Mouse (Mus musculus): Measurements from ENCODE around the gene Mpnd.

DNA sequence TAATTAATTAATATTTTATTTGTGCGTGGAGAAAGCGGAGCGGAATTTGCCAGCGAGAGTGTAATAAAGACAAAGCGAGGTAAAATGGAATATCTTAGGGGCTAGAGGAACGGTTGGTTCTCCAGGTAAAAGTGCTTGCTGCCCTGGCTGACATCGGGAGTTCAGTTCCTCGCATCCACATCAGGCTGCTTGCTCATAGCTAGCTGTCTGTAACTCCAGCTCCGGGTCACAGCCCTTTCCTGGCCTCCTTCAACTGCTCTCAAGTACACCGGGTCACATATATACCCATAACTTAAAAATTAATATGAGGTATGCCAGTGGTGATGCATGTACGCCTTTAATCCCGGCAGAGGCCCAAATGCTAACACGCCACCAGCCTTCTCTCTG is 31.4 kb downstream of the Mpnd start:
- TF ChIP-seq POLR2A (IDR thresholded peaks at IDR 0.05; ENCODE audit: extremely low read depth, insufficient read depth, low read length): no peak
- no peak for TF ChIP-seq CTCF (IDR thresholded peaks at IDR 0.05; ENCODE audit: extremely low read depth, insufficient read depth, low read length)
